Mouse (Mus musculus): Measurements from ENCODE around the gene Isg20l2. TPM values are rescaled to one million over a fixed set of nuclear protein-coding genes. Genes with fewer than 3 reads are reported as not detected.
A peak's percentile ranks its signal among the peaks of the same experiment; 100 is the strongest.

Gene Isg20l2
- total RNA-seq, 2 experiments from 2014 or later = 13.4 to 14.0 TPM

DNA sequence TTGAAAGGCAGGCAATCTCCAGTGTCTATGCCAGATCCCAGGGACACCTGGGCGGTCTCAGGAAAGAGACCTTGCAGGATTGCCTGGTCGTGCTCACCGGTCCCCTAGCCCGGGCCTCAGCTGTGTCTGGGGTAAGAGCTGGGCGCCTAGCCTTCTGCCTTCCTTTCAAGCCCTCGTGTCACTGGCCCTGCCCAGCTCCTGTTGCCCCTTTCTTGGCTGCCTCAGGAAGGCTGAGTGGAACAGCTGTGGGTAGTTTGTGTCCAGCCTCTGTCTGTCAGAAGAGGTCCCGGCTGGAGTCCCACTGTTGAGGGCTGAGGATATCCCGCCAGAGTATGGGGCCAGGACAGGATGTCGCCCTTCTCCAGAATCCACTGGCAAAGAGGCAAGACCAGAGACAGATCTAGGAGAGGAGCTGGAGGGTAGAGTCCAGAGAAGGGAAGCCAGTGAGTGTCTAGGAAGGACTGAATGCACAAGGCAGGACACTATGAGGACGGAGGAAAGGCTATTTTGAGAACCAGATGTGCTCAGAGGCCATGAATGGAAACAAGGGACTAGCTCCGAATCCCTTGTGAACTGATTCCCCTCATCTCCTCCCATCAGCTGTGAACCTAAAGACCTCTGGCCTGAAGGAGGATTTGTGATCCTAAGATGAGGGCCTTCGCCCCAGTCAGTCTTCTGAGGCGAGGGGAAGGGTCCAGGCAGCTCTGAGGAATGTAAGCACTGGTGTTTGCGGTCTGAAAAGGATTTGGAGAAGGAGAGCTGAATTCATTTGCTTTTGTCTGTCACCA, 43.7 kb downstream of the Isg20l2 start:
- DNase-seq (ENCODE audit: low spot score in 2 of 2) = no peak

DNA sequence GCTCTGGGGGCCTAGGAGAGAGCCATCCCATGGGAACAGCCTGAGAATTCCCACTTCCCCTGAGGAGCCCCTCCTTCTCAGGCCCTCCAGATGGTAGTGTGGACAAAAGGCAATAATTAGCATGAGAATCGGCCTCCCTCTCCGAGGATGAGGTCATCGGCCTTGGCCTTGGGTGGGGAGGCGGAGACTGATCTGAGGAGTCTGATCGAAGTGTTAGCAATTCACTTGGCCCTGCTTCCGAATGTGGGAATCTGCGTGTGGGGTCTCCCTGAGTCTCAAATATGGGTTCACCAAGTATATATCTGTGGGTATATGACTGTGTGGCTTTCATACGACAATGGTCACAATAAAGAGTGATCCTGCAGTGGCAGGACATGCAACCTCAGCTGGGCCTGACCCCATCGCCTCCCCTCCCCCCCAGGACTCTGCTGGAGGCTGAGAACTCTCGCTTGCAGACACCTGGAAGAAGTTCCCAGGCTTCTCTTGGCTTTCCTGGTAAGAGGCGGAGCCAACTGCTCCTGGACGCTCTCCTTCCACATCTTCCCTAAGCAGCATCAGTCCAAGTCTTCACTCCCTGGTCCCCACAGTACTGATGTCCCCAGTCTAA, 44.4 kb downstream of the Isg20l2 start:
- no peak for DNase-seq (ENCODE audit: low spot score in 2 of 2)

DNA sequence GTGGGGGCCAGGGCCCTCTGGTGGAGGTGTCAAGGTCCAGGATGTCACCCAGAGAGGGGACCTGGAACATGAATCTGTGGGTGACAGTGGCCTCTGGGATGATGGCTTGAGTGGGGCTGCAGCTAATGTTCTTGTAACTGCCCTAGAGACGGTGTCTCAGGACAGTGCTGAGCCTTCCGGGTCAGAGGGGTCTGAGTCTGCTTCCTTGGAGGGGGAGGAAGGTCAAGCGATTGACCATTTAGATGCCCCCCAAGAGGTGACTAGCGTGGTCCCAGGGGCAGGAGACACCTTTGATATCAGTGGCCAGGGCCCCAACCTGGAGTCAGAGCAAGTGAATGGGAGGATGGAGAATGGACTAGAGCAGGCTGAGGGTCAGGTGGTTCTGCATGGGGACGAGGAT, 49.4 kb downstream of the Isg20l2 start:
- DNase-seq (ENCODE audit: low spot score in 2 of 2) = no peak

DNA sequence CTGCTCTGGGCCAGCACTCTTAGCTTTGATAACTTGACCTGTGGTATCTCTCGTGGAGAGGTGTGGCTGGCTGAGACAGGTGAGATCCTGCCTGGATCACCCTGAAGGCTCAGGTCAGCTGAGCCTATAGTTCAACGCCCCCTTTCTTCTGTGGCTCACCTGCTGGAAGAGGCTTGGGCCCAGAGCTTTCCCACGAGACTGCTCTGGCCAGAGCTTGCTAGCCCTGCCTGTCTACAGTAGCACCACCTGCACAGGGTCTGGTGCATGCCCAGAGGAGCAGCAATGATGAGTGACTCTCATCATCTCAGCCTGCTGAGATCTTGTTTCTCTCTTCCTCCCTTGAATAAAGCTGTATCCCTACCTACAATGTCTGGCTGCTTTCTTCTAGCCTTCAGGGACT, 50.0 kb downstream of the Isg20l2 start:
- no peak for DNase-seq (ENCODE audit: low spot score in 2 of 2)

DNA sequence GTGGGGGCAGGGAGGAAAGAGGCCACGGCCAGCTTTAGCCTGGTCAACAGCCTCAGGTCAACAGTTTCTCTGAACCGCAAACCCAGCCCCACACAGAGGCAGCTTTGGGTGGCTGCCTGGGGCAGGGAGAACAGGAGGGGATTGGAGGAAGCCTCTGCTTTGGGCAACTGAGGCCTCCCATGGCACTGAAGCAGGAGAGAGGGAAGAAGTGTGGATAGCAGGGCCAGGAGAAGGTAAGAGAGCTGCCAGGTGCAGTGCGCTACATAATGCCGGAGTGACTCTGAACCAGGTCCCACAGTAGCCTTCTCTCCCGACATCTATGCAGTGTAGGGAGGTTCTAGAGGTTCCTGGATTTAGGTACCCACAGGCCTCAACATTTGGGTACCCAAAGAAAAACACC, 50.6 kb downstream of the Isg20l2 start:
- no peak for DNase-seq (ENCODE audit: low spot score in 2 of 2)

DNA sequence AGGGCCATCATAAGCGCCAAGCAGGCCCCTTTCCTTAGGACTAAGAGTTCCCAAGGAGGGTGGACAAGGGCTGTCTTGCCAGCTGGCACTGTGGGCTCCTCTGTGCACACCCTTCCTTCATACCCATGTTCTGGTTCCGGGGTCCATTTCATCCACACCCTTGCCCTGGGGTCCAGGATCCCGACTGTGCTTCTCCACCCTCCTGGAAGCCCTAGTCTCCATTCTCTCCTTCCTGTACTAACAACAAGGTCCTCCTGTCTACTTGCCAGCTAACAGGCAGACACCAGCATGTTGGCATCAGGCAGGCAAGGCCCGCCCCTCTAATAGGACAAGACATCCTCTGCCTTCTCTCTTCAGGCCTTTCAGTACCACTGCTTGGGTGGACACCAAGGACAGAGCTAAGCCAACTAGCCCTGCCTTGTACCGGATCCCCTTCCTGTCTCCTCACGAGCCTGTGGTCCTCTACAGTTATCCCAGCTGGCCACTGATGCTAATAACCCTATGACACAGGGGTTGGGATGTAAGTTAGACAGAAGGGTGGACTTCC, 51.2 kb downstream of the Isg20l2 start:
- DNase-seq (ENCODE audit: low spot score in 2 of 2) = no peak

DNA sequence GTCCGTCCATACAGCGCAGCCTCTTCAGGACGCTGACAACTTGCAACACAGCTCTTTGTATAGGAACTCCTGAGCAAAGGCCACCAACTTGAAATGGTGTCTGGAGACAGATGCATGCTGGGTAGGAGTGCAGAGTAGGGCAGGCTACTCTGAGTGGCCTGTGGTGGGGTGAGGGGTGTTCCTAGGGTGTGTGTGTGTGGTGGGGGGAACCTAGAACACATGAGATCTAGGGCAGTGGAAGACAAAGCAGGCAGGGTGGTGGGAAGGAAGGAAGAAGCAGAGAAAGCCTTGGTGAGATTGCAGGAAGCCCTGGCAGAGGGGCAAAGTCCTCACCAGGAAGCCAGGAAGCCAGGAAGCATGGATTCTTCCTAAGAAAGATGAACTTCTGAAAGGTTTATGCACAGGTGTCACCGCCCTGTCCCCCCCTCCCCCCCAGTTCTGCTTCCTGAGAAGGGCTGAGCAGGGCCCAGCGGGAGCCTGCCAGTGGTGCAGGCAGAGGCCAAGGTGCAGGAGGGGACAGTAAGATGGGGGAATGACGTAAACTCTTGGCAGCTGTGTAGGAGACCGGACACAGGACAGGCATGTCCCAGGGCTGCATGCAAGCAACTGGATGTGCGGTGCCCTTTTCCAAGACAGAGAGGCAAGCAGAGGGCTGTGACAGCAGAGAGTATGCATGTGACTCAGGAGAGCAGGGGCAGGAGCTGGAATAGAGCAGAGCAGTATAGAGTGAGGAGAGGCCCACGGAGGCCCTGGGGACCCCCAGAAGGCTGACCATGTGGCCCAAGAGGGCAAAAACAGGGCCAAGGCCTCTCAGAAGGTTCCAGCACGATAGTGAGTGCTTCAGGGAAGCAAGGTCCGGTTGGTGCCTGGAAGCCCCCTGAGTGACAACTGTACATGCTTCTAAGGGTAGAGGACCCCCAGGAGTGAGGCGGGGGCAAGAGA, 52.1 kb downstream of the Isg20l2 start:
- DNase-seq (ENCODE audit: low spot score in 2 of 2) = no peak

DNA sequence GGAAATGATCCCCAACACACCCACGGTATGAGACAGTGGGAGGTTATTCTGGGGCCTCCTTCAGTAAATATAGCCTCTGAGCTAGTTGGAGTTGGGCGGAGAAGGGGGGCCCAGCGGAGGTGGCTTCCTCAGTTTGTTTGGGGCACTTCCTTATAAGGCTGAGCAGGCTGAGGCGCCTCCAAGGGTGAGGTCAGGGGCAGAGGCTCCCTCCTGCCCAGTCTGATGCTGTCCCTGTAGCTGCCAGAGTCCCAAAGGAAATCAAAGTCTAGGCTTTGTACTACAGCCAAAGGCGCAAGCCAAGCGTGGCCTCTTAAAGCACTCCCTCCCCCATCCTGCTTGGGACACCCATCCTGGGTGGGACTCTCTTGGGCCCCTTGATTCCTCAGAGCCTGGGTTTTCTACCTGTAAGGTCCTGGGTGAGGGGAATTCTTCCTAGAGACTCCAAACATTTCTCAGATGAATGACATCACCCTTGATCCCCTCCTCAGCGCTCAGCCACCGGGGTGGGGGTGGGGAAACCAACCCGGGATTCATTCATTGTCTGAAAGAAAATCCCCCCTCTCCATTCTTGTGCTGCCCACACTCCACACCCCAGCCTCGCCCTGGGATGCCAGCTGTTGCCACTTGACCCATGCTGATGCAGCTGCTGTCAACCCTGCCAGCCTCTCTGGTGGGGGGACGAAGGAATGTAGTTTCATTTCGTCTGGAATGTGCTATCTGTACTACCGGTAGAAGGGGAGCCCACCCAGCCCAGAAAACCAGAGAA, 52.9 kb downstream of the Isg20l2 start:
- DNase-seq (ENCODE audit: low spot score in 2 of 2) = no peak

DNA sequence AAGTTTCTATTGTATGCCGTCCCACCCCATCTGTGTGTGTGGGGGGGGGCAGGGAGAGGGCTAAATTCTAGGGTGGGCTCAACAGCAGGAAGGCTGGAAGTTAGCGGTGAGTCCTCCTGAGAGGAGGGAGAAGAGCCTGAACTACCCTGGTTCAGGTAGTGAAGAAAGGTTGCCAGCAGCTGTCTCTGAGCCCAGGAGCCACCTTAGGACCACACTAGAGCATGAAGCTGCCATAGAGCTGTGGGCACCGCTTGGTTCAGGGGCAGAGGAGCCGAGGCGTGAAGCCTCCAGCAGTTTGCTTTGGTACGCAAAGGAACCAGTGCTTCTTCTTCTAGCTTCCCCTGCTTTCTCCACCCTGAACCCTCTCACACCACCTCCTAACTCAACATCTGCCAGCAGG, 53.5 kb downstream of the Isg20l2 start:
- no peak for DNase-seq (ENCODE audit: low spot score in 2 of 2)

DNA sequence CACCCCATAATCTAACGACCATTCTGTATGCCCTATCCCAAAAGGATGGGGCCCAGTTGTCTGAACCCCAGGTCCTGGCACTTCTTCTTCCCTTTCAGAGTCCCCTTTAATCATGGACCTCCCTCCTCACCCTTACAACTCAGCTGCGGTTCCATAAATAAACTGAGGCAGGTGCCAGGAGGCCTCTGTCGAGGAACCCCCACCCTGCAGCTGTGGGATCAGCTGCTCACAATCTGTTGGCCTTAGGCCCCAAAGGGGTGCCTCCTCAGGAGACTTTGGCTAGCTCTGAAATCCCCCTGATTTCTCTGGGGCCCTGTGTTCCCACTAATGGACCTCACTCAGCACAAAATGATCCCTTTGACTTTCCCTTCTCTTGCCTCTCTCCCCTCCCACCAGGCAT, 54.0 kb downstream of the Isg20l2 start:
- DNase-seq (ENCODE audit: low spot score in 2 of 2) = no peak

DNA sequence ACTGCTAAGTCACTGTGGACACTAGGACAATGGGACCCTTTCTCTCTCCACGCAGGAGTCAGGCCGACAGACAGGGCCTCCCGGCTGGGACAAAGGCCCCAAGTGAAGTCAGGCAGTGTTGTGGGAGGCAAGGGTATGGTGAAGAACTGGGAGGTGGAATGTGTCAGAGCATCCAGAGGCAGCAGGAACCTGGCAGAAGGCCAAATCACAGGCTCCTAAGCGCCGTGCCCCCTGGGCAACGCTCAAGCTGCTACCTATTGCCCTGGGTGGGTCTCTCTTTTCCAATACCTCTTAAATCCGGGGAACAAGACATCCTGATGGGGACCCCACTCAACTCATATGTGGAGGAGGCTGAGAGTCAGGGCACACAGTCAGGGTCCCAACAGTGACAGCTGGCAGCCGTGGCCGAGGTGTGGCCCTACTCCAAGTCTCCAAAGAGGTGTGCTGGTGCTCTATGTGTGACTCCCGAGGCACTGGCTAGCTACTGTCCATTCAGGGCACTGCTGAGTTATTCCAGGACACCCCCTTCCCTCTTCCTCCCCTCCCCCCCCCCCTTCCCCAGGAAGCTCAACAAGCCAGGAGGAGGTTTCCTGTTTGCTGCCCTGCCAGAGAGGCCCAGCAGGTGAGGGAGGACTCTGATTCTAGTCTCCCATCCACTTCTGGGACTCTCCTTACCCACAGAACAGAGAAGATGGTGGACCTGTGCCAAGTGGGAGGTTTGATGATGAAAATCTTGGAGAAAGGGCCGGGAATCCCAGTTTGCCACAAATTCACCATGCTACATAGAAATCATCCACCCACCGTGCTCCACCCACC, 55.6 kb downstream of the Isg20l2 start:
- peak in 1 of 2 experiments; percentile 16 for DNase-seq (ENCODE audit: low spot score in 2 of 2)

DNA sequence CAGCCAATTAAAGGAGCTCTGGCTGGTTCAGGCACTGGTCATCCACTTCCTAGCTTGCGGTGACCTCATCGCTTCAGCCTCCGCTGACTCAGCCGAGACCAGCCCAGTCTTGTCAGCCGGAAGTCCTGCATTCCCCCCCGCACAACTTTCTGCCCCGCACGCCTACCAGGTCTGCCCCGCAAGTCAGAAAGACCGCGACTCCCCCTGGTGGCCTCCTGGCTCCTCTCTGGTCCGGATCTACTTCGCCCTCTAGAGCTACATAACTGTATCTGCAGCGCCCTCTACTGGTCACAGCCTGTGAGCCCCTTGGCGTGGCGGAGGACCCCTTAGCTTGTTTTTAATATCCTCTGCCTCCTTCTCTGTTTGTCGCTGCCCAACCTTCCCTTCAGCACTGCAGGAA, 56.8 kb downstream of the Isg20l2 start:
- DNase-seq (ENCODE audit: low spot score in 2 of 2) = peak; percentile 89 to 95

DNA sequence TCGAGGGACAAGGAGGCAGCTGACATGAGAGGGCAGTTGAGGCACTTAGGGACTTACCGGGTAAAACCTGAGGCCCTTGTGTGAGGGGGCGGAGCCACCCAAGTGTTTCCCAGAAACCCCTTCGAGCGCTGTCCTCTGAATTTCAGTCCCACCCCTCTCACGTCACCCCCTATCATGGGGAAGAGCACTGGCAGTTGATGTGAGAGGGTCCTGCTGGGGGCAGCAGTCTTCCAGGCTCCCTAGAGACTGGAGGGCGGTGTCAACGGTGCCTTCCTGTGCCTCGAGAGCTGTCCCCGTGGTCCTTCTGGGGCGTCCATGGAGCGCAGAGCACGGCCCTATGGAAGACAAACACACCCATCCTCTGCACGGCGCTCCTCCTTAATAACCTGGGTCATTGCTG, 57.5 kb downstream of the Isg20l2 start:
- DNase-seq (ENCODE audit: low spot score in 2 of 2) = no peak

DNA sequence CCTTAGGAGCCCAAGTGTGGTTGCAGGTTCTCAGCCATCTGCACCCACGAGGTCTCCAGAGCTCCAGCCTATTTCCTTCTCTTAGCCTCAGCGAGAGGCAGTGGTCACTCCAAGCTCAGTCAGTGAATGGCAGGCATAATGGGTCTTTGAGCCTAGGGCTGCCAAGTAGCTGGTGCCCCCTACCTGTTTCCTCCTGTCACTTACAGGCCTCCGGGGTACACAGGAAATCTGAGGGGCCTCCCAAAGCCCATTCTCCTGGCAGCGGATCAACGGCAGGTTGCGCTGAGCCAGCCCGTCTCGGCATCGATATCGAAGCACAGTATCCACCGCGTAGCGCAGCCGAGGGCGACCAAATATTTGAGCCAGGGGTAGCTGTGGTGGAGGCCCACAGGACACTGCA, 58.0 kb downstream of the Isg20l2 start:
- DNase-seq (ENCODE audit: low spot score in 2 of 2) = no peak

DNA sequence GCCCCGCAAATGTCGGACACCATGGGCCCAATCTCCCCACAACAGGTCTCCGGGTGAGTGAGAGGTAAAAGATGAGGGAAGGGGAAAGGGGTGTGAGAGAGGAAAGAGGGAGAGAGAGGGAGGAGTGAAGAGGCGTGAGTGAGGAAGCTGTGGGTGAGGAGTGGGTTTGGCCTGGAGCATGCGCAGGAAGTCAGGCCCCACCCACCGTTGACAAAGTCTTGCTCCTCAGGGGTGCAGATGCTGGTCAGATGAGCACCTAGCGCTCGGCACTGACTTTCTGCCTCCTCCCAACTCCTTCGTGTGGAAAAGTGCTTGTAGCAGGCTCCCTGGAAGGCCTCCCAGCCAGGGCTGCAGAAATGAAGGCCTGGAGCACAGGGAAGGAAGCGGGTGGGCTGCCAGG, 59.8 kb downstream of the Isg20l2 start:
- no peak for DNase-seq (ENCODE audit: low spot score in 2 of 2)

Other genes with a start within 250 kb of the Isg20l2 start
- gene Lrrc71, start 181.7 kb upstream of the Isg20l2 start, total RNA-seq (2021) = under 1 TPM in 1 of 2 experiments, not detected in 1; 0.79 TPM
- under 1 TPM; 0.49 to 0.95 TPM for gene Ntrk1, start 135.2 kb upstream of the Isg20l2 start, total RNA-seq (2021)
- gene Insrr, start 133.4 kb upstream of the Isg20l2 start, total RNA-seq (2021) = under 1 TPM; 0.72 to 0.96 TPM
- gene Pear1, start 106.0 kb upstream of the Isg20l2 start, total RNA-seq (2021) = 1 to 10 TPM; 7.0 to 7.5 TPM
- not detected for gene Sh2d2a, start 83.6 kb upstream of the Isg20l2 start, total RNA-seq (2021)
- 10 to 100 TPM; 58.4 to 59.5 TPM for gene Prcc, start 44.7 kb upstream of the Isg20l2 start, total RNA-seq (2021)
- gene Hdgf, start 24.0 kb upstream of the Isg20l2 start, total RNA-seq (2021) = 100 to 1,000 TPM; 154 TPM
- 10 to 100 TPM; 53.6 to 53.7 TPM for gene Mrpl24, start 10.8 kb upstream of the Isg20l2 start, total RNA-seq (2021)
- 10 to 100 TPM; 19.2 to 21.2 TPM for gene Rrnad1, start 403 bp downstream of the Isg20l2 start, total RNA-seq (2021)
- gene Crabp2, start 18.4 kb downstream of the Isg20l2 start, total RNA-seq (2021) = 1 to 10 TPM; 7.9 to 8.4 TPM
- 1 to 10 TPM; 4.6 to 9.5 TPM for gene Nes, start 40.8 kb downstream of the Isg20l2 start, total RNA-seq (2021)
- 100 to 1,000 TPM; 221 to 244 TPM for gene Bcan, start 69.9 kb downstream of the Isg20l2 start, total RNA-seq (2021)
- 10 to 100 TPM; 22.6 to 24.1 TPM for gene Hapln2, start 97.3 kb downstream of the Isg20l2 start, total RNA-seq (2021)
- 10 to 100 TPM; 14.8 to 19.5 TPM for gene Gpatch4, start 112.8 kb downstream of the Isg20l2 start, total RNA-seq (2021)
- gene Naxe, start 128.2 kb downstream of the Isg20l2 start, total RNA-seq (2021) = 10 to 100 TPM; 76.2 to 77.0 TPM
- gene Ttc24, start 148.0 kb downstream of the Isg20l2 start, total RNA-seq (2021) = not detected
- gene Iqgap3, start 151.7 kb downstream of the Isg20l2 start, total RNA-seq (2021) = under 1 TPM; 0.16 to 0.30 TPM
- 100 to 1,000 TPM; 210 to 213 TPM for gene Mef2d, start 212.1 kb downstream of the Isg20l2 start, total RNA-seq (2021)